Mouse (Mus musculus) neural tube, embryonic 15.5 days (tissue): ENCODE results near the gene Churc1. TPM values are rescaled to one million over a fixed set of nuclear protein-coding genes. Genes with fewer than 3 reads are reported as not detected.

Source experiments
- ATAC-seq: fragments of 200-750 bp; cut with Nextera tagmentation; 2 replicates; pipeline ENCODE4 v1.8.0; 2017; ENCODE audit warnings: mild to moderate bottlenecking, moderate TSS enrichment, moderate library complexity; ENCODE audit not compliant: low FRiP score
- H3K27ac ChIP-seq: fragments of 300-500 bp; sonication (generic); replicated peaks from 2 replicates; pipeline ENCODE4 v1.5.1; 2015; ENCODE audit warnings: mild to moderate bottlenecking, inconsistent platforms
- H3K27me3 ChIP-seq: fragments of 300-500 bp; sonication (generic); replicated peaks from 2 replicates; pipeline ENCODE4 v1.6.1; 2015; ENCODE audit warnings: inconsistent platforms
- H3K36me3 ChIP-seq: fragments of 300-500 bp; sonication (generic); 2 replicates; pipeline ENCODE4 v1.6.1; 2015; ENCODE audit warnings: inconsistent platforms
- H3K4me1 ChIP-seq: fragments of 300-500 bp; sonication (generic); 2 replicates; pipeline ENCODE4 v1.6.1; 2015; ENCODE audit warnings: inconsistent platforms
- H3K4me2 ChIP-seq: fragments of 300-500 bp; sonication (generic); 2 replicates; pipeline ENCODE4 v1.6.1; 2015; ENCODE audit warnings: inconsistent platforms, mild to moderate bottlenecking, moderate library complexity
- H3K4me3 ChIP-seq: fragments of 300-500 bp; sonication (generic); replicated peaks from 2 replicates; pipeline ENCODE4 v1.5.1; 2015; ENCODE audit warnings: mild to moderate bottlenecking, inconsistent platforms
- H3K9ac ChIP-seq: fragments of 300-500 bp; sonication (generic); replicated peaks from 2 replicates; pipeline ENCODE4 v1.6.1; 2015; ENCODE audit warnings: mild to moderate bottlenecking, inconsistent platforms
- H3K9me3 ChIP-seq: fragments of 300-500 bp; sonication (generic); replicated peaks from 2 replicates; pipeline ENCODE4 v1.6.1; 2016; ENCODE audit warnings: inconsistent platforms
- WGBS: fragments of 180-500 bp; shearing (Covaris S2); methylation state at CpG from one replicate; pipeline ENCODE4 v1.1.7; 2015; ENCODE audit warnings: mixed read lengths; 5-methylcytosine and 5-hydroxymethylcytosine counted together
- polyA plus RNA-seq: library from polyadenylated mRNA; unstranded; fragments of >200 nt; fragmentation: Nextera tagmentation; extraction: Ambion mirVana; gene quantifications from 2 replicates; pipeline ENCODE4 v1.2.1, GENCODE M21; 2015

The Churc1 gene
- polyA plus RNA-seq, 1 experiment from 2014 or later, result 173 TPM

DNA sequence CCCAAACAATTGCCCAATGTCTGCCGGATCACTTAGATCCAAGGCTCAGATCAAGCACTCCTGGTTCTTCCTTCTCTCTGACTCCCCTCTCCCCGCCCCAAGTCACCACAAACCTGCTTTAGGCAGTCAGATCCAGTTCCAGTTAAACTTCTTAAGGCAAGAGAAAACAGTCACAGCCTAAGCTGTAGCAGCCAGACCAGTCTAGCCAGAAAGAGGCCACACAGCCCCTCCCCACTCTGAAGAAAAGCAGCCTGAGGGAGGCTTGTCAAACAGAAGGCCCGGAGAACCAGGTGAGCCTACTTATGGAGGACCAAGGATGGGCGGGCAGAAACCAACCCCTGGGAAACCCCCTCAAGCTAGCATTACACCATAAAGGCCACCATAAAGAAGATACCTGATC is 52.8 kb downstream of the Churc1 start:
- H3K9ac ChIP-seq, result no peak overlapping the region
- no peaks in the 10 kb centered on the region for H3K36me3 ChIP-seq
- WGBS, result 80% methylated on average over 4 of the region's 4 CpGs
- no peak overlapping the region for H3K4me2 ChIP-seq
- H3K9me3 ChIP-seq, result no peaks in the 10 kb centered on the region
- no peak overlapping the region for H3K27ac ChIP-seq
- no peaks in the 10 kb centered on the region for H3K27me3 ChIP-seq
- no peak overlapping the region for H3K4me3 ChIP-seq
- peaks cover 47% of the 10 kb centered on the region for H3K4me1 ChIP-seq
- no peak for ATAC-seq

DNA sequence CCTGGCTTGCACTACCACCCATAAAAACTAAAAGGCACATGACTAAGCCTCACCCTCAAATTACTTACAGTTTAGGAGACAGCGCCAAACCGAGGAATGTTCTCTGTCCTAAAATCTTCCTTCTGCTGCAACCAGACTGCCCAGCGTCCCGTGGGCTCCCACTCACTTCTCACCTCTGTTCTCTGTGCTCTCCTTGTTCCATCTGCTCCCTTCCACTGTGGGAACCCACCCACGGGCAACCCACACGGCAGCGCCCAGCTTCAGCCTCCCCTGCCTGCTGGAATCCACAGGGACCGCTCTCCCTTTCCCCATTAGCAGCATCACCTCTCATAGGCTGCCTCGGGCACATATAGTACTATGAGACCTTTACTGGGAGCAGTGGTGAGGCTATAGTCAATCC is 53.6 kb downstream of the Churc1 start:
- Histone ChIP-seq H3K9ac (no peak overlapping the region), H3K27me3 (no peaks in the 10 kb centered on the region), H3K36me3 (no peaks in the 10 kb centered on the region), H3K4me1 (peaks cover 51% of the 10 kb centered on the region), H3K27ac (no peak overlapping the region), H3K9me3 (no peaks in the 10 kb centered on the region), H3K4me2 (no peak overlapping the region), H3K4me3 (no peak overlapping the region)
- ATAC-seq, result no peak
- 88% methylated on average over 9 of the region's 9 CpGs for WGBS

DNA sequence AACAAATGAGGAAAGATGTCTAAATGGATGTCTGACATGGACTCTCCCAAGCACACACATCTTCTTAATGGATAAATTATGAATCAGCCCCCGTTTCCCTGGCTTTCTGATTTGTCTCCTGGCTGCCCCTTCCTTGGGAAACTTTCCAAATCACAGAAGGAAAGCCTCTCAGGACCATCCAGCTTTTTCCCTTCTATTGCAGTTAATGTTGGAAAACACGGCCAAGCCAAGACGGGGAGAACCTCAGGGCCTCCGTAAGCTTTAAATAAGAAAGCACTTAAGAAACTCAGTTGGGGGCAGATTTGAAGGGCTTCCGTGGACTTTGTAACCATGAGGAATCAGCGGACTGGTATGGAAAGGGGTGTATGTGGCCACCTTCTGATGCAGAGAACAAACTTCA is 54.5 kb downstream of the Churc1 start:
- Histone ChIP-seq H3K9me3 (no peaks in the 10 kb centered on the region), H3K4me2 (peak overlapping the region; percentile 80), H3K4me1 (peaks cover 50% of the 10 kb centered on the region), H3K27ac (no peak overlapping the region), H3K9ac (no peak overlapping the region), H3K4me3 (no peak overlapping the region), H3K27me3 (0 out of 2 replicates have a peak, but pooled peaks cover under 1% of the 10 kb centered on the region), H3K36me3 (no peaks in the 10 kb centered on the region)
- no peak for ATAC-seq
- 54% methylated on average over 6 of the region's 6 CpGs for WGBS

DNA sequence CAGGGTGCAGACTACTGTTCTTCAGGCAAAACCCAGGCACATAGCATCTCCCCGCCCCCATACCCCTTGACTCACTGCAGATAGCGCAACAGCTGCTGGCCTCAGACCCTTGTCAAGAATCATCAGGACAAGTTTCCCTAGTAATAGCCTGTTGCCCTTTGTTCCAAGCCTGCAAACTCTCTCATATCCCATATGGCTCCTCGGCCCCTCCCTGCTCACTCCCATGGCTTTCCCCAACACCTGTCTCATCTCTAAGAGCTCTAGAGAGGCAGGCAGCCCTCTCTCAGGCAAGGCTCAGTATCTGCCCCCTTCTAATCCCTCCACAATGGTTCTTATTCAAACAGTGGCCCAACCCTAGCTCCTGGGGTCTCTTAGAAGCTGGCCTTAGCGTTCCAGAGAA is 55.3 kb downstream of the Churc1 start:
- Histone ChIP-seq H3K27ac (no peak overlapping the region), H3K4me2 (peak overlapping the region; percentile 80), H3K36me3 (no peaks in the 10 kb centered on the region), H3K27me3 (0 out of 2 replicates have a peak, but pooled peaks cover 3% of the 10 kb centered on the region), H3K9me3 (no peaks in the 10 kb centered on the region), H3K9ac (no peak overlapping the region), H3K4me1 (peaks cover 48% of the 10 kb centered on the region), H3K4me3 (peak overlapping the region; percentile 80; the same call in 1 of the 2 replicates)
- 63% methylated on average over 4 of the region's 4 CpGs for WGBS
- no peak for ATAC-seq

DNA sequence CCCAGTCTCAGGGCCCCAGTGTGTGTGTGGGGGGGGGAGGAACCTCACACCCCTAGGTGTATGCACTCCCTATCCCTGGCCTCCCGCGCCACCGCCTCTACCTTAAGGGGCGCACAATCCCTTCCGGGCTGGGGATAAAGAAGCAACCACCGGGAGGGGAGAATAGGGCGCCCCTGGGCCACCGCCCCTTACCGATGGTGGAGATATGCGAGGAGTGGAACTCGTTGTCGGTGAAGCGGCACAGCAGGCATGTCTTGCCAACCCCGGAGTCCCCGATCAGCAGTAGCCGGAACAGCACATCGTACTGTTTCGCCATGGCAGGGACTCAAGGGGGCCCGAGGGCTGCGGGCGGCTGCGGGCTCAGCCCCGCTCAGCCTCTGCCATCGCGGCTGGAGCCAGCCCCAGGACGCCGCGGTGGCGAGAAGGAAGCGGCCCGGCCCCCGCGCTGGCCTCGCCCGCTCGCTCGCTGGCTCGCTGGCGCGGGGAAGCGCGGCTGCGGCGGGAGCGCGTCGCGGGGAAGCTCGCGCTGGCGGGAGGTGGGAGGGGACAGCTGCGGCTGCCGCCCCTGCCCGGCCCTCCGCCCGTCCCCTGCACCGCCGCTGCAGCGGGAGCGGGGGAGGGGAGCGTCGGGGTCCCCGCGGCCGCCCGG is 56.8 kb downstream of the Churc1 start:
- Histone ChIP-seq H3K27ac (peak overlapping the region; percentile 85), H3K27me3 (0 out of 2 replicates have a peak, but pooled peaks cover 3% of the 10 kb centered on the region), H3K9ac (peak overlapping the region; percentile 93), H3K4me1 (peaks cover 48% of the 10 kb centered on the region), H3K9me3 (no peaks in the 10 kb centered on the region), H3K4me3 (peak overlapping the region; percentile 80), H3K4me2 (peak overlapping the region; percentile 80), H3K36me3 (no peaks in the 10 kb centered on the region)
- ATAC-seq, result peak; percentile 85
- WGBS, result 1% methylated on average over 52 of the region's 66 CpGs

DNA sequence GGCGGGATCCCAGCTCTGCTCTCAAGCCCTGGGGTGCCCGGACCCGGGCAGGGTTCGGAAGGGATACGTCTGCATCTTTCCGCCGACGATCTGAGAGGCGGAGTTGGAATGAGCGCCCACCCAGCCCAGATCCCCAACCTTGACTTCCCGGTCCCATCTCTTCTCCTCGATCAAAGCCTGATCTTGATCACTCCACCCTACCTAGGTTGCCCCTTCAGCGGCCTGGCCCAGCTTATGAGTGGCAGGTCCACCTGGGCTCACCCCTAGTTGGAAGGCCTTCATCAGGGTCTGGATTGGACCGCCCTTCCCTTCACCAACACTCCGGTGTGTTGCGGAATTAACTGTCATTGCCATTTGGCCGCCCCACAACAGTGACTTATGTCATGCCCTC is 57.3 kb downstream of the Churc1 start, which contains the start of gene Rab15:
Gene Rab15, minus strand, starts transcription at position 258 of the 391 bp plus-strand sequence.
- ATAC-seq, result peak; percentile 32
- Histone ChIP-seq H3K9me3 (no peaks in the 10 kb centered on the region), H3K9ac (peak within 1 kb of the TSS; percentile 93), H3K4me2 (peak within 1 kb of the TSS; percentile 80), H3K27me3 (0 out of 2 replicates have a peak, but pooled peaks cover 3% of the 10 kb centered on the region), H3K4me3 (peak within 1 kb of the TSS; percentile 80), H3K27ac (peak within 1 kb of the TSS; percentile 85), H3K4me1 (peaks cover 47% of the 10 kb centered on the region), H3K36me3 (no peaks in the 10 kb centered on the region)
- 4% methylated on average over 16 of the region's 17 CpGs for WGBS

DNA sequence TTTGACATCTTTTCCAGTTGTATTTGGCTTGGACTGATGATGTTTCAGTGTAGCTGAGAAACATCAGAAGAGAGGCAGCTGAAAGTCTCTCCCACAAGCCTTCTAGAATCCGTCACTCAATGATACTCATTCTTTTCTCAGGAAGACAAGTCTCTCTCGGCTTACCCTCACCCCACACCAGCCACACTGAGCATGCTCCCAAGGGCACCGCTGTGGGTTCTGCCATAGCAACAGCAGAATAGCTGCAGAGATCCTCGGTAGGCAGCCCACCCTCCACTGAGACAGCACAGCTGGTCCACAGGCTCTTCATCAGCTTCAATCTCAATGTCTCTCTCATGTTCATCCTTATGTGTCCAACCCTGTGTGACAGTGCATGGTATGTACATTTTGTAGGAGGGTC is 59.9 kb downstream of the Churc1 start:
- peaks cover 26% of the 10 kb centered on the region for H3K4me1 ChIP-seq
- no peak overlapping the region for H3K9ac ChIP-seq
- no peak for ATAC-seq
- no peak overlapping the region for H3K27ac ChIP-seq
- no peak overlapping the region for H3K4me2 ChIP-seq
- no peaks in the 10 kb centered on the region for H3K9me3 ChIP-seq
- no peak overlapping the region for H3K4me3 ChIP-seq
- 0 out of 2 replicates have a peak, but pooled peaks cover 3% of the 10 kb centered on the region for H3K27me3 ChIP-seq
- H3K36me3 ChIP-seq, result no peaks in the 10 kb centered on the region
- 45% methylated on average over 4 of the region's 4 CpGs for WGBS

DNA sequence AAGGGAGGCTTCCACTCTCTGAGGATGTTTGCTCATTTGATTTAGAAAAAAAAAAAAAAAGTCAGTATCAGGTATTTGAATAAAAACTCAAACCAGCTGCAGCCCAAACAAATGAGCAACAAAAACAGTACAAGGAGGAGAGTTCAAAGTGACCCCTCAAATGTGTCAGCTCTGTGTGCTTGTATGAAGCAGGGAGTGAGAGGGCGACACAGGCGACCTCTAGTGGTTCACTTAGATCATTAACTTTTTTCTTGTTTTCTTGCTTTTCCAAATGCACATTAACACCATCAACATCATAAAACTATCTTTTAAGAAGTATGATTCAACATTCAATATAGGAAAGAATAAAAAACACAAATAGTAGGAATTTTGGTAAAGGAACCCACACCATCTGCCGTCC is 67.4 kb downstream of the Churc1 start:
- Histone ChIP-seq H3K9ac (no peak overlapping the region), H3K27me3 (no peaks in the 10 kb centered on the region), H3K9me3 (no peaks in the 10 kb centered on the region), H3K27ac (no peak overlapping the region), H3K4me2 (no peak overlapping the region), H3K4me1 (no peaks in the 10 kb centered on the region), H3K4me3 (no peak overlapping the region), H3K36me3 (no peaks in the 10 kb centered on the region)
- ATAC-seq, result no peak
- WGBS, result 7% methylated on average over 3 of the region's 3 CpGs

Other genes starting within 250 kb of the Churc1 start
- gene Plekhg3, start 234.6 kb upstream of the Churc1 start, polyA plus RNA-seq, result 1.1 and 3.6 TPM in 2 replicates
- 6.6 and 7.3 TPM in 2 replicates for gene Sptb, start 55.0 kb upstream of the Churc1 start, polyA plus RNA-seq
- gene Fntb, start 51 bp downstream of the Churc1 start, polyA plus RNA-seq, result 41.5 and 43.9 TPM in 2 replicates
- 0.28 and 4.2 TPM in 2 replicates for gene Gpx2, start 30.0 kb downstream of the Churc1 start, polyA plus RNA-seq
- 43.6 and 45.8 TPM in 2 replicates for gene Rab15, start 57.4 kb downstream of the Churc1 start, polyA plus RNA-seq
- gene Max, start 196.7 kb downstream of the Churc1 start, polyA plus RNA-seq, result 18.6 and 25.7 TPM in 2 replicates